Mouse (Mus musculus) bone marrow macrophage, adult 2 months (primary cell): ENCODE measurements around the gene Ptpre.

ENCODE experiments used
- CTCF ChIP-seq: IDR thresholded peaks from 2 replicates; pipeline ENCODE4 v1.5.1; 2012; ENCODE audit warnings: low read depth, mild to moderate bottlenecking, low read length, moderate library complexity
- POLR2A ChIP-seq: IDR thresholded peaks from 2 replicates; pipeline ENCODE4 v1.6.1; 2012; ENCODE audit warnings: mild to moderate bottlenecking, low read depth, low read length, borderline replicate concordance

DNA sequence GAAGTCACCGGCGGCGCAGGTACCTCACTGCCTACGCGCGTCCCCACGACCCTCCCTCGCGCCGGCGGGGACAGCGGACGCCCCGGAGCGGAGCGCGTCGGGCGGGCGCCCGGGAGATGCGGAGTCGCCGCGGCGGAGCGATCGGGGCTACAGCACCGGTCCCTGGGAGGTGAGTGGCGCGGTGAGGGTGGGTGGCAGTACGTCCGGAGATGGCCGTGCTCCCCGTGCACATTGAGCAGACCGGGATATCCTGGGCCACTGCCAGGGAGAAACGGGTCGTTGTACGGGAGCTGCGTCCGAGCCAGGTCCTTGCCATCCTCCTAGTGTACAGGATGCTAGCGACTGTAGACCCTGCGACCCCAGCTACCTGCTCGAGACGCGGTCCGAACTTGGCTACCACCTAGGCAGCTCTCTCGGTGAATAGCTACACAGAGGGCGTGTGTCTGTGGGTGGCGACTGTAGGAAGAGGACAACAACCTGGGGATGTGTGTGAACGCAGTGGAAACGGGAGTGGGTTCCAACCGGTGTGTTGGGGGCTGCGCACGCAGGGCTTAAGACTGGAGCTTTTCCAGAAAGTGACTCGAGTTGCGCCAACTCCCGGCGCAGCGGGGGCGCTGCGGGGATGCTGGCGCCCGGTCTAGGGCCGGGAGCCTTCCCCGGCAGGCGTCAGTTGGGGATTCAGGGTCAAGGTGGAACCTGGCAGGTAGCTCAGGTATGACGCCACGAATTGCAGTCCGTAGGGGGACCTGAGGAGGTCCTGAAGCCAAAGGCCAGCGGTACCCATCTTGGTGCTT is 864 bp downstream of the Ptpre start:
- TF ChIP-seq CTCF (no peak), POLR2A (no peak)
